Mouse (Mus musculus) liver, embryonic 11.5 days (tissue): ENCODE measurements around the gene Cldn7. TPM values are rescaled to one million over a fixed set of nuclear protein-coding genes. Genes with fewer than 3 reads are reported as not detected.
A peak's percentile ranks its signal among the peaks of the same experiment; 100 is the strongest.
"Not testable (repeated sequence)": the region's sequence is repeated elsewhere in the genome, so short reads cannot be mapped to it uniquely, and the experiment has no call there.

Experiments used
- ATAC-seq: fragments of 200-750 bp; cut with Nextera tagmentation; replicated peaks from 2 replicates; pipeline ENCODE4 v1.8.0; 2017; ENCODE audit warnings: moderate number of reproducible peaks, mild to moderate bottlenecking, moderate TSS enrichment, moderate library complexity; ENCODE audit not compliant: low FRiP score
- DNase-seq: peaks from one replicate; pipeline ENCODE4 v3.0.0-alpha.2; 2017; ENCODE audit warnings: low spot score
- H3K27ac ChIP-seq: fragments of 300-500 bp; sonication (generic); 2 replicates; pipeline ENCODE4 v1.5.1; 2014; ENCODE audit warnings: mild to moderate bottlenecking, low read depth, low read length, control low read depth
- H3K27me3 ChIP-seq: fragments of 300-500 bp; sonication (generic); replicated peaks from 2 replicates; pipeline ENCODE4 v1.6.1; 2014; ENCODE audit warnings: low read length, mixed read lengths; ENCODE audit not compliant: control insufficient read depth, insufficient read depth
- H3K36me3 ChIP-seq: fragments of 300-500 bp; sonication (generic); 2 replicates; pipeline ENCODE4 v1.6.1; 2014; ENCODE audit warnings: mild to moderate bottlenecking, low read length, moderate library complexity, mixed read lengths; ENCODE audit not compliant: control insufficient read depth, insufficient read depth
- H3K4me1 ChIP-seq: fragments of 300-500 bp; sonication (generic); replicated peaks from 2 replicates; pipeline ENCODE4 v1.6.1; 2014; ENCODE audit warnings: low read length, mixed read lengths; ENCODE audit not compliant: control insufficient read depth, insufficient read depth
- H3K4me2 ChIP-seq: fragments of 300-500 bp; sonication (generic); 2 replicates; pipeline ENCODE4 v1.6.1; 2014; ENCODE audit warnings: mild to moderate bottlenecking, control low read depth, moderate library complexity
- H3K4me3 ChIP-seq: fragments of 300-500 bp; sonication (generic); 2 replicates; pipeline ENCODE4 v1.5.1; 2014; ENCODE audit warnings: low read depth, low read length, control low read depth
- H3K9ac ChIP-seq: fragments of 300-500 bp; sonication (generic); 2 replicates; pipeline ENCODE4 v1.6.1; 2014; ENCODE audit warnings: low read depth, low read length, control low read depth
- H3K9me3 ChIP-seq: fragments of 300-500 bp; sonication (generic); 2 replicates; pipeline ENCODE4 v1.6.1; 2016; ENCODE audit warnings: low read length, inconsistent platforms, mixed read lengths; ENCODE audit not compliant: control insufficient read depth
- WGBS: fragments of 180-500 bp; shearing (Covaris S2); extraction: QIAGEN DNeasy Blood & Tissue Kit; methylation state at CpG from one replicate; pipeline ENCODE4 v1.1.7; 2014; 5-methylcytosine and 5-hydroxymethylcytosine counted together
- microRNA counts: library from miRNA; unstranded; fragments of <30 nt; microRNA quantifications from one replicate; lab custom pipeline; 2015
- microRNA-seq: library from miRNA; unstranded; fragments of <30 nt; microRNA quantifications from one replicate; pipeline ENCODE4, GENCODE M21; 2017; ENCODE audit warnings: borderline number of aligned reads
- polyA plus RNA-seq: library from polyadenylated mRNA; unstranded; fragments of >200 nt; fragmentation: Nextera tagmentation; extraction: Ambion mirVana; gene quantifications from 2 replicates; pipeline ENCODE4 v1.2.1, GENCODE M21; 2014

Cldn7 gene
- polyA plus RNA-seq, 1 experiment from 2014 or later = 4.0 TPM

- Histone ChIP-seq H3K4me2 (peak overlapping the region; percentile 85), H3K36me3 (peaks cover 37% of the 10 kb centered on the region), H3K4me1 (peaks cover 26% of the 10 kb centered on the region), H3K27me3 (no peaks in the 10 kb centered on the region), H3K9me3 (no peaks in the 10 kb centered on the region), H3K27ac (no peak overlapping the region), H3K4me3 (peak overlapping the region; percentile 62; the same call in 1 of the 2 replicates), H3K9ac (peak overlapping the region; percentile 75)
- ATAC-seq = no peak
- no peak for DNase-seq
- WGBS = 60% methylated on average over 5 of the region's 5 CpGs
These were observed 49.5 kb downstream of the Cldn7 start for GRCm38 (mm10) chr11:70014051-70014450.

- Histone ChIP-seq H3K4me2 (peak within 1 kb of the TSS; percentile 85), H3K4me3 (peak within 1 kb of the TSS; percentile 62), H3K27me3 (no peaks in the 10 kb centered on the region), H3K4me1 (peaks cover 35% of the 10 kb centered on the region), H3K36me3 (peaks cover 31% of the 10 kb centered on the region), H3K27ac (peak within 1 kb of the TSS; percentile 62), H3K9ac (peak within 1 kb of the TSS; percentile 75), H3K9me3 (no peaks in the 10 kb centered on the region)
- ATAC-seq = peak; percentile 86
- DNase-seq = peak; percentile 87
- WGBS = under 1% methylated on average over 35 of the region's 35 CpGs
These were observed 50.4 kb downstream of the Cldn7 start, which contains the start of gene Acadvl for GRCm38 (mm10) chr11:70014880-70015558. Acadvl (minus strand) TSS chr11:70015411.

GRCm38 (mm10) chr11:70015677-70016076 lies 51.1 kb downstream of the Cldn7 start:
- peaks cover 42% of the 10 kb centered on the region for H3K4me1 ChIP-seq
- H3K36me3 ChIP-seq = peaks cover 26% of the 10 kb centered on the region
- no peaks in the 10 kb centered on the region for H3K9me3 ChIP-seq
- H3K9ac ChIP-seq = no peak overlapping the region
- H3K27me3 ChIP-seq = no peaks in the 10 kb centered on the region
- H3K4me3 ChIP-seq = peak overlapping the region; percentile 62
- DNase-seq (no peak), ATAC-seq (no peak)
- no peak overlapping the region for H3K27ac ChIP-seq
- H3K4me2 ChIP-seq = peak overlapping the region; percentile 85
- WGBS = 65% methylated on average over 6 of the region's 6 CpGs

- H3K4me1 ChIP-seq = peaks cover 42% of the 10 kb centered on the region
- not testable (repeated sequence) for H3K27me3 ChIP-seq, H3K4me3 ChIP-seq, ATAC-seq, H3K4me2 ChIP-seq, H3K27ac ChIP-seq, H3K9ac ChIP-seq, H3K9me3 ChIP-seq, DNase-seq
- peaks cover 21% of the 10 kb centered on the region for H3K36me3 ChIP-seq
- WGBS = 76% methylated on average over 2 of the region's 2 CpGs
These were observed 51.6 kb downstream of the Cldn7 start for GRCm38 (mm10) chr11:70016177-70016576.

GRCm38 (mm10) chr11:70016669-70017068 lies 52.1 kb downstream of the Cldn7 start, which contains the start of gene Dlg4:
Dlg4 (plus strand) TSS chr11:70016942.
- 63% methylated on average over 3 of the region's 3 CpGs for WGBS
- H3K36me3 ChIP-seq = peaks cover 17% of the 10 kb centered on the region
- peaks cover 42% of the 10 kb centered on the region for H3K4me1 ChIP-seq
- no peak for DNase-seq
- H3K27me3 ChIP-seq = no peaks in the 10 kb centered on the region
- peak within 1 kb of the TSS; percentile 85 for H3K4me2 ChIP-seq
- H3K27ac ChIP-seq = peak within 1 kb of the TSS; percentile 19; the same call in 1 of the 2 replicates
- H3K9ac ChIP-seq = peak within 1 kb of the TSS; percentile 71; the same call in 1 of the 2 replicates
- peak within 1 kb of the TSS; percentile 67 for H3K4me3 ChIP-seq
- no peak for ATAC-seq
- no peaks in the 10 kb centered on the region for H3K9me3 ChIP-seq

GRCm38 (mm10) chr11:70017199-70017767 lies 52.7 kb downstream of the Cldn7 start:
- peak overlapping the region; percentile 81 for H3K4me2 ChIP-seq
- peak overlapping the region; percentile 12; the same call in 1 of the 2 replicates for H3K4me3 ChIP-seq
- peaks cover 46% of the 10 kb centered on the region for H3K4me1 ChIP-seq

More at GRCm38 (mm10) chr11:70017199-70017767, 52.7 kb downstream of the Cldn7 start:
- H3K36me3 ChIP-seq = peaks cover 11% of the 10 kb centered on the region
- DNase-seq (no peak), ATAC-seq (no peak)
- no peaks in the 10 kb centered on the region for H3K27me3 ChIP-seq
- H3K9me3 ChIP-seq = no peaks in the 10 kb centered on the region
- H3K9ac ChIP-seq = no peak overlapping the region
- peak overlapping the region; percentile 19; the same call in 1 of the 2 replicates for H3K27ac ChIP-seq
- 51% methylated on average over 7 of the region's 7 CpGs for WGBS

MicroRNAs encoded within 50 kb of the gene (microRNA counts, 519-probe panel; counts per million panel counts)
- microRNA mmu-miR-324-3p (lab: Ali Mortazavi, UCI) (not detected), microRNA mmu-miR-324-5p (lab: Ali Mortazavi, UCI) (5,452 counts per million, percentile 53 among the panel's probes with 10 or more counts)

Small RNA genes within 50 kb of the gene (microRNA-seq; reads per million reads assigned to microRNA genes)
- gene Gm44349 (not detected), gene Mir324 (6,372 reads per million, percentile 90 among the genes with 10 or more reads in this experiment)

Other genes starting within 250 kb of the Cldn7 start
- 46.1 and 48.9 TPM in 2 replicates for gene Polr2a, start 206.1 kb upstream of the Cldn7 start, polyA plus RNA-seq
- not detected in 2 replicates for gene Slc35g3, start 202.8 kb upstream of the Cldn7 start, polyA plus RNA-seq
- gene Zbtb4, start 198.9 kb upstream of the Cldn7 start, polyA plus RNA-seq = 0.90 and 1.0 TPM in 2 replicates
- 1.3 and 1.4 TPM in 2 replicates for gene Chrnb1, start 168.8 kb upstream of the Cldn7 start, polyA plus RNA-seq
- 1.2 TPM in 2 replicates for gene Fgf11, start 162.9 kb upstream of the Cldn7 start, polyA plus RNA-seq
- 0.96 and 1.2 TPM in 2 replicates for gene Tmem102, start 159.2 kb upstream of the Cldn7 start, polyA plus RNA-seq
- not detected in 2 replicates for gene Gm39566, start 149.5 kb upstream of the Cldn7 start, polyA plus RNA-seq
- gene Spem2, start 146.3 kb upstream of the Cldn7 start, polyA plus RNA-seq = not detected in 2 replicates
- not detected in 2 replicates for gene Spem1, start 142.6 kb upstream of the Cldn7 start, polyA plus RNA-seq
- gene Nlgn2, start 127.0 kb upstream of the Cldn7 start, polyA plus RNA-seq = 2.8 and 3.4 TPM in 2 replicates
- 336 and 370 TPM in 2 replicates for gene Tmem256, start 126.3 kb upstream of the Cldn7 start, polyA plus RNA-seq
- 63.5 and 70.1 TPM in 2 replicates for gene Plscr3, start 118.4 kb upstream of the Cldn7 start, polyA plus RNA-seq
- gene Tnk1, start 106.0 kb upstream of the Cldn7 start, polyA plus RNA-seq = 0.57 and 0.62 TPM in 2 replicates
- not detected in 2 replicates for gene Tmem95, start 86.8 kb upstream of the Cldn7 start, polyA plus RNA-seq
- gene Kctd11, start 83.4 kb upstream of the Cldn7 start, polyA plus RNA-seq = 2.3 and 3.6 TPM in 2 replicates
- 8.6 and 8.7 TPM in 2 replicates for gene Acap1, start 69.2 kb upstream of the Cldn7 start, polyA plus RNA-seq
- gene 2810408A11Rik, start 63.8 kb upstream of the Cldn7 start, polyA plus RNA-seq = 3.2 and 4.0 TPM in 2 replicates
- 9.5 and 10.5 TPM in 2 replicates for gene Neurl4, start 63.7 kb upstream of the Cldn7 start, polyA plus RNA-seq
- gene Gps2, start 50.9 kb upstream of the Cldn7 start, polyA plus RNA-seq = 121 and 130 TPM in 2 replicates
- gene Eif5a, start 42.8 kb upstream of the Cldn7 start, polyA plus RNA-seq = 2,995 and 3,090 TPM in 2 replicates
- 1.3 and 1.7 TPM in 2 replicates for gene Ybx2, start 29.0 kb upstream of the Cldn7 start, polyA plus RNA-seq
- 7.0 and 8.3 TPM in 2 replicates for gene Slc2a4, start 16.6 kb upstream of the Cldn7 start, polyA plus RNA-seq
- gene Ctdnep1, start 16.4 kb downstream of the Cldn7 start, polyA plus RNA-seq = 20.8 and 24.0 TPM in 2 replicates
- 131 and 146 TPM in 2 replicates for gene Elp5, start 17.7 kb downstream of the Cldn7 start, polyA plus RNA-seq
- 302 and 311 TPM in 2 replicates for gene Gabarap, start 26.4 kb downstream of the Cldn7 start, polyA plus RNA-seq
- 33.2 and 36.6 TPM in 2 replicates for gene Phf23, start 31.0 kb downstream of the Cldn7 start, polyA plus RNA-seq
- 22.1 and 23.3 TPM in 2 replicates for gene Dvl2, start 35.8 kb downstream of the Cldn7 start, polyA plus RNA-seq
- 85.7 and 89.7 TPM in 2 replicates for gene Acadvl, start 50.6 kb downstream of the Cldn7 start, polyA plus RNA-seq
- gene Dlg4, start 52.2 kb downstream of the Cldn7 start, polyA plus RNA-seq = 9.3 and 9.4 TPM in 2 replicates
- 0.40 and 0.66 TPM in 2 replicates for gene Asgr1, start 89.3 kb downstream of the Cldn7 start, polyA plus RNA-seq
- 4.3 and 5.8 TPM in 2 replicates for gene Asgr2, start 127.9 kb downstream of the Cldn7 start, polyA plus RNA-seq
- gene Mgl2, start 165.6 kb downstream of the Cldn7 start, polyA plus RNA-seq = 0.63 and 1.5 TPM in 2 replicates
- gene Clec10a, start 191.4 kb downstream of the Cldn7 start, polyA plus RNA-seq = 0.41 and 0.53 TPM in 2 replicates
- gene Slc16a11, start 248.0 kb downstream of the Cldn7 start, polyA plus RNA-seq = 0.75 and 0.81 TPM in 2 replicates